Mouse (Mus musculus) CH12.LX (cell line): ENCODE measurements around the gene Fbxw27.

Source experiments
- E2F4 ChIP-seq: IDR thresholded peaks from 2 replicates; pipeline ENCODE4 v1.6.1; 2011; ENCODE audit warnings: low read depth, low read length, improper control_type of control experiment; ENCODE audit not compliant: insufficient replicate concordance
- POLR2A ChIP-seq: IDR thresholded peaks from 2 replicates; pipeline ENCODE4 v1.6.1; 2011; ENCODE audit warnings: low read depth, mild to moderate bottlenecking, improper control_type of control experiment, low read length

DNA sequence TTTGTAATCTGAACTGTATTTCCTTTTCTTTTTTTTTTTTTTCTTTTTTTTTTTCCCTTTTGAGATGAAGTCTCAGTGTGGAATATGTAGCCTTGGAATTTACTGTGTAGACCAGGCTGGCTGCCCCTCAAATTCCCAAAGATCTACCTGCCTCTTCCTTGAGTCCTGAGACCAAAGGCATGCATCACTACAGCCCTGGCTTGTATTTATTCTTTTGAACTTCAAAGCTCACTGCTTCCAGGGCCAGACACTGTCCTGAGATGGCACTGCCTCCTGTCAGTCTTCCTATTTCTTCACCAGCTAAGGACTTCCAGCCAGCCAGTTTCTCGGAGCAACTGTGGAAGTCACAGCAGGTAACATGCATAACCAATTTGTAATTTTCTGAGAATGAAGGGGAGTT is 21.5 kb upstream of the Fbxw27 start, which contains the start of gene Spink8:
- TF ChIP-seq E2F4, result no peak
- no peak for TF ChIP-seq POLR2A
